Mouse (Mus musculus): ENCODE measurements around the gene Alg9. TPM values are rescaled to one million over a fixed set of nuclear protein-coding genes. Genes with fewer than 3 reads are reported as not detected.

Gene Alg9
- polyA plus RNA-seq (2012; rRNA removed) = 37.3 and 42.3 TPM in 2 replicates

- under 1% methylated on average over 47 of the region's 51 CpGs for WGBS
Observed at GRCm38 (mm10) chr9:50774991-50775612, at the start of gene Alg9, which contains the start of gene 1110032A03Rik. Gene Alg9 (plus strand): TSS chr9:50775019. Gene 1110032A03Rik (minus strand): TSS chr9:50775520.

DNA sequence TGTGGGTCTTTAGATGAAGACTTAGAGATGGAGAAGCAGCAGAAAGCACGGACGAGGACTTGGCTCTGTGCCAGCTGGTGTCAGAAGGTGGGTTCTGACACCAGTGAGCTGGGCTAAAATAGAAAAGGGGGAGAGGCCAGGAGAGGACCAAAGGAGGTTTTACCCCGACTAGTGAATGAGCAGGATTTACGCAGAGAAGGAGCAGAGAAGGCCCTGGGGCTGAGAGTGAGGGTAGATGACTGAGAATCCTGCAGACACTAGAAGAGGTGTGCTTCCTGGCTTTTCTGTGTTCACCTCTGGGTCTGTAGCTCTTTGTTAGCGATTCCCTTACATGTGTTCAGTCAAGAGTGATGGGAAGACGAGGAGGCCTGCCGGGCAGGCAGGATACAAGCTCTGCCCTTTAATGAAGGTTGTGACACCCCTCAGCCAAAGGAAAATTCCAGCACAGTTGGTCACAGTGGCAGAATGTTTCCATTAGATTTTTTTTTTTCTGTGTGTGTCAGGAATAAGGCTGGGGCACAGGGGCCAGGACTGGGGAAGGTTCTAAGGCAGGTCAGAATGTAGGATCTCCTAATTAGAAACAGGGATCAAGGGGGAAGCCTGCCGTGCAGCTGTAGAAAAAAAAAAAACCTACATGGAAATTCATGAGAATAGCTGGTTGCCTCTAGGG, 48.8 kb upstream of the Alg9 start:
- WGBS = 73% methylated on average over 8 of the region's 8 CpGs
- DNase-seq (ENCODE audit: low read depth, low spot score) = no peak

More at GRCm38 (mm10) chr9:50774991-50775612, at the start of gene Alg9, which contains the start of gene 1110032A03Rik:
- DNase-seq (ENCODE audit: low read depth, low spot score) = peak; percentile 53

DNA sequence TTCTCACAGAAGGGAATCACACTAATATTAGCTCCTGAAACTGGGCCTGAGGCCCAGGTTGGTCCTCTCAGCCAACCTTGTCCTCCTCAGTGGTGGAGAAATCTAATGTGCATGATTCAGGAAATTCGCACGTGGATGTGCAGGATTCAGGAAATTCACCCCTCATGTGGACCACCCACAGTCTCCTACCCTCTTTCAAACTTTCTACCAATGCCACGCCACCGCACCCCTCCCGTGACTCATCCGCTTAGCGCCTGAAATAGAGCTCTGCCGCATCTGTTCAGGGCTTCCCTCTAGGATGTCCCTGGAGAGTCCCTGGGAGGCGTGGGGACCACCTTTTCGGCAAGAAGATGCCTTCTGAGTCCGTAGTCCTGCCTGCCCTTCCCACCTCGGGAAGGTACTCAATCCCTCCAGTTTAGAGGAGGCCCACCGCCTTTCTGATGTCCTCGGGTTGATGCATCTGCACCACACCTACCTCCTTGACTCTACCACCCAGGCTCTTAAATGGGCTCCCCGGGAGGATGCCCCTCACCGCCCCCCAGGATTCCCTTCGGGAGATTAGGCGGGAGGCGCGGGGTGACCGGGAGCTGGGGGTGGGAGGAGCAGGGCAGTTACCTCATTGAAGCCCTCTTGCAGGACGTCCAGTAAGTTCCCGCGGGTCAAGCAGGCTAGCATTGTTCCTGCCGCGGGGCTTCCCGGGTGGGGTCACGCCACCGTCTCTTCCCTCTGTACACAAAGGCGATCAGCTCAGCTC, 47.5 kb upstream of the Alg9 start:
- 29% methylated on average over 30 of the region's 30 CpGs for WGBS
- no peak for DNase-seq (ENCODE audit: low read depth, low spot score)

GRCm38 (mm10) chr9:50727925-50728651, 46.7 kb upstream of the Alg9 start:
- no peak for DNase-seq (ENCODE audit: low read depth, low spot score)
- under 1% methylated on average over 45 of the region's 45 CpGs for WGBS

- no peak for DNase-seq (ENCODE audit: low read depth, low spot score)
Observed at GRCm38 (mm10) chr9:50729600-50729999, 45.2 kb upstream of the Alg9 start.

GRCm38 (mm10) chr9:50732560-50732959, 42.3 kb upstream of the Alg9 start:
- DNase-seq (ENCODE audit: low read depth, low spot score) = no peak
- WGBS = 53% methylated on average over 4 of the region's 4 CpGs

More at GRCm38 (mm10) chr9:50729600-50729999, 45.2 kb upstream of the Alg9 start:
- 55% methylated on average over 4 of the region's 4 CpGs for WGBS

DNA sequence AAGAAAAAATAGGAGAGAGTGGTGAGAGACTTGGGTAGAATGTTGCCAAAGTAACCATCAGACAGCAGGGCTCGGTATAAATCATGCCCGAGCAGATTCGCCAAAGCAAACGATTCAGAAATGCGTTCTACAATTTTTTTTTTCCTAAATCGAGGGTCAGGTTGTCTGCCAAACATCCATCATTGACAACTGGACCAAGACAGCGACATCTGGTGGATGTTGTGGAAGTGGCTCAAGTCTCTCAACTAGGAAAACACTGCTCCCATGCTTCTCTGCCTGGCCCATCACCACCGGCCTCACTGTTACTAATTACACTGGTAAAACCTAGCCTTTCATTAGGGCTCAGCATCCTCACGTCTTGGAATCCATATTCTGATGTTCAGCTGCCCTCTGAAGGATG, 39.8 kb upstream of the Alg9 start:
- under 1% methylated on average over 9 of the region's 9 CpGs for WGBS
- DNase-seq (ENCODE audit: low read depth, low spot score) = peak; percentile 35

- peak; percentile 73 for DNase-seq (ENCODE audit: low read depth, low spot score)
- WGBS = 11% methylated on average over 36 of the region's 36 CpGs
Observed at GRCm38 (mm10) chr9:50738914-50739870, 35.6 kb upstream of the Alg9 start, which contains the start of gene Dixdc1. Gene Dixdc1 (minus strand): TSS chr9:50739517.

- 92% methylated on average over 14 of the region's 14 CpGs for WGBS
- DNase-seq (ENCODE audit: low read depth, low spot score) = no peak
Observed at GRCm38 (mm10) chr9:50740867-50741784, 33.7 kb upstream of the Alg9 start.

GRCm38 (mm10) chr9:50742261-50742660, 32.6 kb upstream of the Alg9 start:
- no peak for DNase-seq (ENCODE audit: low read depth, low spot score)
- 76% methylated on average over 3 of the region's 3 CpGs for WGBS

- DNase-seq (ENCODE audit: low read depth, low spot score) = no peak
- WGBS = 75% methylated on average over 2 of the region's 2 CpGs
Observed at GRCm38 (mm10) chr9:50742744-50743143, 32.1 kb upstream of the Alg9 start.

DNA sequence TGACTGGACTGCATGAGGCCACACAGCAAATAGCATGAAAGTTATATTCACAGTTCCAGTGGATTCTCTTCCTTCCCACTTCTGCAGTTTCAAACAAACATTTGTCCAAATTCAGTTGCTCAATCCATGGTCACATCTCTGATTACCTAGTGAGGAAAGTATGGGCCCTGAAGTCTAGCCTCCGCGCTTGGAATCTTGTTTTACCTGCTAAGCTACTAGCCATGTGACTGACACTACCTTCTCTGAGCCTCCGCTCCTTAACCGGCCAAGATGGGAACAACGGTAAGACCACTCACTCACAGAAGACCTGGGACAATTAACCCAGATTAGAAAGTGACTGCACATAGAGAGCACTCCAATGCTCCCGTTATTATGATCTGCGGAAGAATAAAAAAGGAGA, 29.0 kb upstream of the Alg9 start:
- 16% methylated on average over 7 of the region's 7 CpGs for WGBS
- DNase-seq (ENCODE audit: low read depth, low spot score) = no peak

GRCm38 (mm10) chr9:50746214-50746677, 28.6 kb upstream of the Alg9 start, which contains the start of gene 2310030G06Rik:
Gene 2310030G06Rik (minus strand): TSS chr9:50746536.
- DNase-seq (ENCODE audit: low read depth, low spot score) = peak; percentile 70
- 9% methylated on average over 19 of the region's 19 CpGs for WGBS

GRCm38 (mm10) chr9:50750706-50751105, 24.1 kb upstream of the Alg9 start:
- WGBS = 62% methylated on average over 6 of the region's 6 CpGs

DNA sequence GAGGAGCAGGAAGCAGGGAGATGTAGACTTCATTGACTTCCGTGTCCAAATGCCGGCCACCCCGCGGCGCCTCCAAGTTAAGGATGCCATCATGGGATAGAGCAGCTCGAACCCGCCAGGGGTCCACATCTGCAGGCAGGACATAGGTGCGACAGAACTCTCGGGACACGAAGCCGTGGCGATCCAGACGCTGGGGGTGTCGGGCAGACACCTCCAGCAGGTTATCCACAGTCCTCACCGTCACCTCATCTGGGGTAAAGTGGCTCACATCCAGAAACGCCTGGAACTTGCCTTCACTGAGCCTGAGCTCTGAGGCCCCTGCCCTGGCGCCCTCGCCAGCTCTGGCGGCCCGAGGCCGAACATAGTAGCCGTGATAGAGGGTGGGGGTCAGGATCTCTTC, 23.5 kb upstream of the Alg9 start, which contains the start of gene Cryab:
Cryab (plus strand) TSS at position 3 of the 400 bp plus-strand sequence.
- no peak for DNase-seq (ENCODE audit: low read depth, low spot score)
- 80% methylated on average over 22 of the region's 22 CpGs for WGBS

More at GRCm38 (mm10) chr9:50750706-50751105, 24.1 kb upstream of the Alg9 start:
- DNase-seq (ENCODE audit: low read depth, low spot score) = no peak

DNA sequence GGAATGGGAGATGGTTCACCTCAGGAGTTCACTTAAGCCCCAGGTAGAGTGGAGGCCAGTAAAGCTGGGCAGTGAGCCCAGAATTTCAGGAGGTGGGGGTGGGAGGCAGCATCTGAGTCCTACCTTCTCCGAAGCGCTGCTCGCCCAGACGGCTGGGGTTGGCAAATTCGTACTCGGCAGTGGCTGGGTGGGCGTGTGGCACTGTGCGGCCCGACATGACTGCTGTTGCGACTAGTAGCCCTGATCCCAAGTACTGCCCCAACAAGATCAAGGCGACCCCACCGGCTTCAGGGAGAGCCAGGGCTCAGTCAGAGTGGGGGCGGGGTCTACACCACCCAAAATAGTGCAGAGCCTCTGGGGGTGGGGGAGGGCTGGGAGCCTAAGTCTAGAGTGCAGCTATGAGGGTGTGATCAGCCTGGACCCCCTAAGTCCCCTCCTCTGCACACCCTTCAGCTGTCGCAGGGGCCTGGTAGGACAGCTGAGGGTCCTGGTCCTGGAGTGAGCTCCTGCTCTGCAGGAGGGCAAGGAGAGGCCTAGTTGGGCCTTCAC, 22.7 kb upstream of the Alg9 start, which contains the start of gene Hspb2:
Hspb2 (minus strand) TSS at position 301 of the 549 bp plus-strand sequence.
- DNase-seq (ENCODE audit: low read depth, low spot score) = no peak
- WGBS = 75% methylated on average over 14 of the region's 14 CpGs
